Mouse (Mus musculus) myocyte (in vitro differentiated cells): ENCODE measurements around the gene Rgs14.

Source experiments
- MAX ChIP-seq: IDR thresholded peaks from one replicate; pipeline ENCODE4 v1.6.1; 2011; ENCODE audit warnings: low read depth, mild to moderate bottlenecking, control low read depth
- POLR2A ChIP-seq: IDR thresholded peaks from one replicate; pipeline ENCODE4 v1.6.1; 2011; ENCODE audit warnings: low read depth, mild to moderate bottlenecking, control low read depth, moderate library complexity; ENCODE audit not compliant: insufficient read length
- POLR2AphosphoS2 ChIP-seq: IDR thresholded peaks from one replicate; pipeline ENCODE4 v1.6.1; 2011; ENCODE audit warnings: low read depth, control low read depth; ENCODE audit not compliant: insufficient read length
- TCF3 ChIP-seq: IDR thresholded peaks from one replicate; pipeline ENCODE4 v1.6.1; 2011; ENCODE audit warnings: low read depth, control low read depth; ENCODE audit not compliant: insufficient read length

DNA sequence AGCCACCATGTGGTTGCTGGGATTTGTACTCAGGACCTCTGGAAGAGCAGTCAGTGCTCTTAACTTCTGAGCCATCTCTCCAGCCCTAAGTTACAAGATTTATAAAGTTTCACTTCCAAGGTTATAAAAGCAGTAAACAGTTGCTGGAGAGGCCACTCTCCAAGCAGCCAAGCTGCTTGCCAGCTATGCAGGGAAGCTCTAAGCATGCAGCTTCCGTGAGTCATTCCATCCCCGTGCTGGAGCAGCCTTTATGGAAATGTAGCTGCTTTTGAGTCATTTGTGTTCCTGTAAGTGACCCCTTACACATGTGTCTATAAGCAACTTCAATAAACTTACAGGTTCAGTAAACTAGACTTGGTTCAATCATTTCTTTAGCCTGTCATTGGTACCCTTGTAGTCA, 61.0 kb downstream of the Rgs14 start:
- TF ChIP-seq TCF3 (no peak), POLR2AphosphoS2 (no peak), POLR2A (no peak), MAX (no peak)
